Mouse (Mus musculus): Measurements from ENCODE around the gene Ctbp2. TPM values are rescaled to one million over a fixed set of nuclear protein-coding genes. Genes with fewer than 3 reads are reported as not detected.

Gene Ctbp2
- polyA plus RNA-seq, 1 experiment from 2014 or later: 42.7 TPM

GRCm38 (mm10) chr7:133122379-133123243, 1.5 kb downstream of the Ctbp2 start:
- Histone ChIP-seq H3K4me1 (replicated peaks; ENCODE audit: control insufficient read depth, insufficient read depth, low read length) (peaks cover 12% of the 10 kb centered on the region), H3K4me3 (ENCODE audit: low read depth, low read length) (peak overlapping the region; percentile 88), H3K9me3 (ENCODE audit: control insufficient read depth, low read length) (no peaks in the 10 kb centered on the region), H3K36me3 (ENCODE audit: control insufficient read depth, insufficient read depth, low read length) (no peaks in the 10 kb centered on the region), H3K9ac (ENCODE audit: low read depth, low read length) (peak overlapping the region; percentile 89), H3K4me2 (peak overlapping the region; percentile 84), H3K27ac (ENCODE audit: low read depth, low read length) (peak overlapping the region; percentile 86), H3K27me3 (replicated peaks; ENCODE audit: control insufficient read depth, insufficient read depth, low read length) (peaks cover 2% of the 10 kb centered on the region; the same call in 1 of the 2 replicates)
- DNase-seq (ENCODE audit: low spot score): peak; percentile 79
- ATAC-seq (replicated peaks; ENCODE audit: low FRiP score): no peak
- WGBS: under 1% methylated on average over 68 of the region's 102 CpGs

- no peaks in the 10 kb centered on the region for H3K36me3 ChIP-seq (ENCODE audit: control insufficient read depth, insufficient read depth, low read length)
- H3K4me2 ChIP-seq: peak overlapping the region; percentile 84
- H3K4me1 ChIP-seq (replicated peaks; ENCODE audit: control insufficient read depth, insufficient read depth, low read length): peaks cover 15% of the 10 kb centered on the region
- peak overlapping the region; percentile 86 for H3K27ac ChIP-seq (ENCODE audit: low read depth, low read length)
- H3K9me3 ChIP-seq (ENCODE audit: control insufficient read depth, low read length): no peaks in the 10 kb centered on the region
- peak overlapping the region; percentile 88 for H3K4me3 ChIP-seq (ENCODE audit: low read depth, low read length)
- DNase-seq (ENCODE audit: low spot score): peak; percentile 70
- under 1% methylated on average over 80 of the region's 94 CpGs for WGBS
- H3K9ac ChIP-seq (ENCODE audit: low read depth, low read length): peak overlapping the region; percentile 89
- no peak for ATAC-seq (replicated peaks; ENCODE audit: low FRiP score)
- H3K27me3 ChIP-seq (replicated peaks; ENCODE audit: control insufficient read depth, insufficient read depth, low read length): peaks cover 2% of the 10 kb centered on the region; the same call in 1 of the 2 replicates
Observed at GRCm38 (mm10) chr7:133121661-133122378, 2.3 kb downstream of the Ctbp2 start.

GRCm38 (mm10) chr7:133121080-133121607, 3.0 kb downstream of the Ctbp2 start:
- peaks cover 20% of the 10 kb centered on the region for H3K4me1 ChIP-seq (replicated peaks; ENCODE audit: control insufficient read depth, insufficient read depth, low read length)
- H3K4me2 ChIP-seq: peak overlapping the region; percentile 84
- H3K36me3 ChIP-seq (ENCODE audit: control insufficient read depth, insufficient read depth, low read length): no peaks in the 10 kb centered on the region
- DNase-seq (ENCODE audit: low spot score) (no peak), ATAC-seq (replicated peaks; ENCODE audit: low FRiP score) (no peak)
- H3K27me3 ChIP-seq (replicated peaks; ENCODE audit: control insufficient read depth, insufficient read depth, low read length): peaks cover 2% of the 10 kb centered on the region; the same call in 1 of the 2 replicates
- peak overlapping the region; percentile 89 for H3K9ac ChIP-seq (ENCODE audit: low read depth, low read length)
- H3K27ac ChIP-seq (ENCODE audit: low read depth, low read length): peak overlapping the region; percentile 86
- 3% methylated on average over 14 of the region's 14 CpGs for WGBS
- peak overlapping the region; percentile 88 for H3K4me3 ChIP-seq (ENCODE audit: low read depth, low read length)
- no peaks in the 10 kb centered on the region for H3K9me3 ChIP-seq (ENCODE audit: control insufficient read depth, low read length)

- H3K4me3 ChIP-seq (ENCODE audit: low read depth, low read length): no peak overlapping the region
- H3K27me3 ChIP-seq (replicated peaks; ENCODE audit: control insufficient read depth, insufficient read depth, low read length): no peaks in the 10 kb centered on the region
- ATAC-seq (replicated peaks; ENCODE audit: low FRiP score) (no peak), DNase-seq (ENCODE audit: low spot score) (no peak)
- H3K4me2 ChIP-seq: peak overlapping the region; percentile 84
- 28% methylated on average over 15 of the region's 15 CpGs for WGBS
- H3K9ac ChIP-seq (ENCODE audit: low read depth, low read length): no peak overlapping the region
- H3K9me3 ChIP-seq (ENCODE audit: control insufficient read depth, low read length): no peaks in the 10 kb centered on the region
- H3K4me1 ChIP-seq (replicated peaks; ENCODE audit: control insufficient read depth, insufficient read depth, low read length): peaks cover 24% of the 10 kb centered on the region
- no peaks in the 10 kb centered on the region for H3K36me3 ChIP-seq (ENCODE audit: control insufficient read depth, insufficient read depth, low read length)
- no peak overlapping the region for H3K27ac ChIP-seq (ENCODE audit: low read depth, low read length)
Observed at GRCm38 (mm10) chr7:133120221-133120751, 3.9 kb downstream of the Ctbp2 start.

GRCm38 (mm10) chr7:133117815-133118214, 6.3 kb downstream of the Ctbp2 start:
- peaks cover 38% of the 10 kb centered on the region for H3K4me1 ChIP-seq (replicated peaks; ENCODE audit: control insufficient read depth, insufficient read depth, low read length)
- H3K4me3 ChIP-seq (ENCODE audit: low read depth, low read length): no peak overlapping the region
- no peaks in the 10 kb centered on the region for H3K27me3 ChIP-seq (replicated peaks; ENCODE audit: control insufficient read depth, insufficient read depth, low read length)
- no peak overlapping the region for H3K9ac ChIP-seq (ENCODE audit: low read depth, low read length)
- H3K9me3 ChIP-seq (ENCODE audit: control insufficient read depth, low read length): no peaks in the 10 kb centered on the region
- ATAC-seq (replicated peaks; ENCODE audit: low FRiP score) (no peak), DNase-seq (ENCODE audit: low spot score) (no peak)
- H3K4me2 ChIP-seq: no peak overlapping the region
- 36% methylated on average over 2 of the region's 2 CpGs for WGBS
- no peak overlapping the region for H3K27ac ChIP-seq (ENCODE audit: low read depth, low read length)
- no peaks in the 10 kb centered on the region for H3K36me3 ChIP-seq (ENCODE audit: control insufficient read depth, insufficient read depth, low read length)

- Histone ChIP-seq H3K4me1 (replicated peaks; ENCODE audit: control insufficient read depth, insufficient read depth, low read length) (peaks cover 50% of the 10 kb centered on the region), H3K9ac (ENCODE audit: low read depth, low read length) (peak overlapping the region; percentile 58; the same call in 1 of the 2 replicates), H3K27me3 (replicated peaks; ENCODE audit: control insufficient read depth, insufficient read depth, low read length) (no peaks in the 10 kb centered on the region), H3K36me3 (ENCODE audit: control insufficient read depth, insufficient read depth, low read length) (no peaks in the 10 kb centered on the region), H3K4me3 (ENCODE audit: low read depth, low read length) (no peak overlapping the region), H3K27ac (ENCODE audit: low read depth, low read length) (no peak overlapping the region), H3K9me3 (ENCODE audit: control insufficient read depth, low read length) (no peaks in the 10 kb centered on the region), H3K4me2 (peak overlapping the region; percentile 65)
- DNase-seq (ENCODE audit: low spot score) (no peak), ATAC-seq (replicated peaks; ENCODE audit: low FRiP score) (no peak)
Observed at GRCm38 (mm10) chr7:133116542-133116941, 7.6 kb downstream of the Ctbp2 start.

- ATAC-seq (replicated peaks; ENCODE audit: low FRiP score) (no peak; the same call in 1 of the 2 replicates), DNase-seq (ENCODE audit: low spot score) (peak; percentile 45)
- H3K4me3 ChIP-seq (ENCODE audit: low read depth, low read length): peak overlapping the region; percentile 49
- WGBS: 9% methylated on average over 15 of the region's 15 CpGs
- peaks cover 50% of the 10 kb centered on the region for H3K4me1 ChIP-seq (replicated peaks; ENCODE audit: control insufficient read depth, insufficient read depth, low read length)
- H3K4me2 ChIP-seq: peak overlapping the region; percentile 65
- H3K27me3 ChIP-seq (replicated peaks; ENCODE audit: control insufficient read depth, insufficient read depth, low read length): no peaks in the 10 kb centered on the region
- no peaks in the 10 kb centered on the region for H3K9me3 ChIP-seq (ENCODE audit: control insufficient read depth, low read length)
- H3K36me3 ChIP-seq (ENCODE audit: control insufficient read depth, insufficient read depth, low read length): no peaks in the 10 kb centered on the region
- 0 out of 2 replicates have a peak overlapping the region, but pooled peaks have one; percentile 33 for H3K27ac ChIP-seq (ENCODE audit: low read depth, low read length)
- peak overlapping the region; percentile 58 for H3K9ac ChIP-seq (ENCODE audit: low read depth, low read length)
Observed at GRCm38 (mm10) chr7:133115886-133116285, 8.3 kb downstream of the Ctbp2 start.

GRCm38 (mm10) chr7:133114847-133115470, 9.2 kb downstream of the Ctbp2 start:
- no peaks in the 10 kb centered on the region for H3K9me3 ChIP-seq (ENCODE audit: control insufficient read depth, low read length)
- peaks cover 50% of the 10 kb centered on the region for H3K4me1 ChIP-seq (replicated peaks; ENCODE audit: control insufficient read depth, insufficient read depth, low read length)
- peak overlapping the region; percentile 65 for H3K4me2 ChIP-seq
- H3K4me3 ChIP-seq (ENCODE audit: low read depth, low read length): peak overlapping the region; percentile 49
- DNase-seq (ENCODE audit: low spot score) (peak; percentile 64), ATAC-seq (replicated peaks; ENCODE audit: low FRiP score) (peak; percentile 68)
- no peaks in the 10 kb centered on the region for H3K36me3 ChIP-seq (ENCODE audit: control insufficient read depth, insufficient read depth, low read length)
- no peaks in the 10 kb centered on the region for H3K27me3 ChIP-seq (replicated peaks; ENCODE audit: control insufficient read depth, insufficient read depth, low read length)
- H3K27ac ChIP-seq (ENCODE audit: low read depth, low read length): no peak overlapping the region
- peak overlapping the region; percentile 58; the same call in 1 of the 2 replicates for H3K9ac ChIP-seq (ENCODE audit: low read depth, low read length)
- 6% methylated on average over 20 of the region's 20 CpGs for WGBS

Measured in liver, embryonic 11.5 days (tissue).